Mouse (Mus musculus) forebrain, embryonic 11.5 days (tissue): ENCODE measurements around the gene Lrrc3c. TPM values are rescaled to one million over a fixed set of nuclear protein-coding genes. Genes with fewer than 3 reads are reported as not detected.
"Not testable (repeated sequence)": the region's sequence is repeated elsewhere in the genome, so short reads cannot be mapped to it uniquely, and the experiment has no call there.

Experiments
- ATAC-seq: fragments of 200-750 bp; cut with Nextera tagmentation; replicated peaks from 2 replicates; pipeline ENCODE4 v1.8.0; 2017; ENCODE audit warnings: moderate TSS enrichment; ENCODE audit not compliant: low FRiP score
- DNase-seq: peaks from one replicate; pipeline ENCODE4 v3.0.0-alpha.2; 2017; ENCODE audit warnings: low spot score
- H3K27ac ChIP-seq: fragments of 300-500 bp; sonication (generic); 2 replicates; pipeline ENCODE4 v1.5.1; 2014; ENCODE audit warnings: low read depth, low read length
- H3K27me3 ChIP-seq: fragments of 300-500 bp; sonication (generic); 2 replicates; pipeline ENCODE4 v1.6.1; 2014; ENCODE audit warnings: mild to moderate bottlenecking, low read length, mixed read lengths; ENCODE audit not compliant: control insufficient read depth, insufficient read depth
- H3K36me3 ChIP-seq: fragments of 300-500 bp; sonication (generic); 2 replicates; pipeline ENCODE4 v1.6.1; 2014; ENCODE audit warnings: mild to moderate bottlenecking, low read length, moderate library complexity, mixed read lengths; ENCODE audit not compliant: control insufficient read depth, insufficient read depth
- H3K4me1 ChIP-seq: fragments of 300-500 bp; sonication (generic); replicated peaks from 2 replicates; pipeline ENCODE4 v1.6.1; 2014; ENCODE audit warnings: low read length, mixed read lengths; ENCODE audit not compliant: control insufficient read depth, insufficient read depth
- H3K4me2 ChIP-seq: fragments of 300-500 bp; sonication (generic); 2 replicates; pipeline ENCODE4 v1.6.1; 2014; ENCODE audit warnings: low read depth, mild to moderate bottlenecking, low read length, moderate library complexity, mixed read lengths; ENCODE audit not compliant: severe bottlenecking
- H3K4me3 ChIP-seq: fragments of 300-500 bp; sonication (generic); 2 replicates; pipeline ENCODE4 v1.5.1; 2014; ENCODE audit warnings: low read depth, low read length
- H3K9ac ChIP-seq: fragments of 300-500 bp; sonication (generic); 2 replicates; pipeline ENCODE4 v1.6.1; 2014; ENCODE audit warnings: low read length
- H3K9me3 ChIP-seq: fragments of 300-500 bp; sonication (generic); 2 replicates; pipeline ENCODE4 v1.6.1; 2016; ENCODE audit warnings: low read length, mixed read lengths; ENCODE audit not compliant: control insufficient read depth
- WGBS: fragments of 180-500 bp; shearing (Covaris S2); extraction: QIAGEN DNeasy Blood & Tissue Kit; methylation state at CpG from one replicate; pipeline ENCODE4 v1.1.7; 2014; 5-methylcytosine and 5-hydroxymethylcytosine counted together
- polyA plus RNA-seq: library from polyadenylated mRNA; unstranded; fragments of >200 nt; fragmentation: Nextera tagmentation; extraction: Ambion mirVana; gene quantifications from 2 replicates; pipeline ENCODE4 v1.2.1, GENCODE M21; 2014

The Lrrc3c gene
- polyA plus RNA-seq, 1 experiment from 2014 or later, result not detected

- no peak overlapping the region for H3K27ac ChIP-seq
- DNase-seq (no peak), ATAC-seq (no peak)
- 96% methylated on average over 3 of the region's 3 CpGs for whole genome bisulfite sequencing
- no peaks in the 10 kb centered on the region for H3K4me1 ChIP-seq
- H3K4me3 ChIP-seq, result no peak overlapping the region
- no peak overlapping the region for H3K9ac ChIP-seq
- no peaks in the 10 kb centered on the region for H3K9me3 ChIP-seq
- H3K36me3 ChIP-seq, result no peaks in the 10 kb centered on the region
- no peak overlapping the region for H3K4me2 ChIP-seq
- no peaks in the 10 kb centered on the region for H3K27me3 ChIP-seq
Measured at GRCm38 (mm10) chr11:98628706-98629105, 30.6 kb downstream of the Lrrc3c start.

- Histone ChIP-seq H3K9ac (no peak overlapping the region), H3K9me3 (no peaks in the 10 kb centered on the region), H3K4me2 (no peak overlapping the region), H3K27ac (no peak overlapping the region), H3K4me1 (no peaks in the 10 kb centered on the region), H3K36me3 (no peaks in the 10 kb centered on the region), H3K27me3 (no peaks in the 10 kb centered on the region), H3K4me3 (no peak overlapping the region)
- ATAC-seq (no peak), DNase-seq (no peak)
- WGBS, result 89% methylated on average over 5 of the region's 5 CpGs
Measured at GRCm38 (mm10) chr11:98630646-98631045, 32.6 kb downstream of the Lrrc3c start.

- 36% methylated on average over 10 of the region's 10 CpGs for WGBS
- not testable (repeated sequence) for H3K9me3 ChIP-seq, H3K36me3 ChIP-seq, H3K4me1 ChIP-seq, H3K27ac ChIP-seq, H3K4me3 ChIP-seq, H3K27me3 ChIP-seq, H3K4me2 ChIP-seq, H3K9ac ChIP-seq, ATAC-seq
- peak; percentile 54 for DNase-seq
Measured at GRCm38 (mm10) chr11:98635312-98635970, 37.4 kb downstream of the Lrrc3c start.

- Histone ChIP-seq H3K9ac (no peak overlapping the region), H3K4me3 (no peak overlapping the region), H3K9me3 (no peaks in the 10 kb centered on the region), H3K27me3 (no peaks in the 10 kb centered on the region; the same call in 1 of the 2 replicates), H3K4me2 (no peak overlapping the region), H3K27ac (no peak overlapping the region), H3K36me3 (no peaks in the 10 kb centered on the region), H3K4me1 (no peaks in the 10 kb centered on the region)
- no peak for DNase-seq
- ATAC-seq, result no peak
- 88% methylated on average over 1 of the region's 1 CpGs for WGBS
Measured at GRCm38 (mm10) chr11:98637501-98637900, 39.4 kb downstream of the Lrrc3c start.

- ATAC-seq, result no peak
- no peak for DNase-seq
- no peaks in the 10 kb centered on the region for H3K36me3 ChIP-seq
- H3K9me3 ChIP-seq, result no peaks in the 10 kb centered on the region
- WGBS, result 75% methylated on average over 5 of the region's 5 CpGs
- H3K4me2 ChIP-seq, result no peak overlapping the region
- H3K4me1 ChIP-seq, result no peaks in the 10 kb centered on the region
- H3K27me3 ChIP-seq, result no peaks in the 10 kb centered on the region; the same call in 1 of the 2 replicates
- no peak overlapping the region for H3K4me3 ChIP-seq
- H3K27ac ChIP-seq, result no peak overlapping the region
- H3K9ac ChIP-seq, result no peak overlapping the region
Measured at GRCm38 (mm10) chr11:98640091-98640490, 42.0 kb downstream of the Lrrc3c start.

GRCm38 (mm10) chr11:98644757-98645156 is 46.7 kb downstream of the Lrrc3c start:
- Histone ChIP-seq H3K27ac (no peak overlapping the region), H3K36me3 (no peaks in the 10 kb centered on the region), H3K27me3 (no peaks in the 10 kb centered on the region; the same call in 1 of the 2 replicates), H3K9me3 (no peaks in the 10 kb centered on the region), H3K4me3 (no peak overlapping the region), H3K4me2 (no peak overlapping the region), H3K9ac (no peak overlapping the region), H3K4me1 (no peaks in the 10 kb centered on the region)
- DNase-seq (no peak), ATAC-seq (no peak)
- 87% methylated on average over 3 of the region's 3 CpGs for WGBS

- Histone ChIP-seq H3K4me1 (no peaks in the 10 kb centered on the region), H3K27ac (no peak overlapping the region), H3K9me3 (no peaks in the 10 kb centered on the region), H3K4me2 (no peak overlapping the region), H3K27me3 (no peaks in the 10 kb centered on the region; the same call in 1 of the 2 replicates), H3K36me3 (no peaks in the 10 kb centered on the region), H3K4me3 (no peak overlapping the region), H3K9ac (no peak overlapping the region)
- WGBS, result 84% methylated on average over 2 of the region's 2 CpGs
- DNase-seq (no peak), ATAC-seq (no peak)
Measured at GRCm38 (mm10) chr11:98645946-98646345, 47.9 kb downstream of the Lrrc3c start.

GRCm38 (mm10) chr11:98646459-98646858 is 48.4 kb downstream of the Lrrc3c start, which contains the start of gene Gsdma2:
TSS of gene Gsdma2 (plus strand) at chr11:98646759.
- no peaks in the 10 kb centered on the region for H3K9me3 ChIP-seq
- no peak within 1 kb of the TSS for H3K4me2 ChIP-seq
- H3K4me1 ChIP-seq, result no peaks in the 10 kb centered on the region
- no peak within 1 kb of the TSS for H3K9ac ChIP-seq
- no peaks in the 10 kb centered on the region; the same call in 1 of the 2 replicates for H3K27me3 ChIP-seq
- no peak for DNase-seq
- H3K4me3 ChIP-seq, result no peak within 1 kb of the TSS
- WGBS, result 76% methylated on average over 2 of the region's 2 CpGs
- H3K27ac ChIP-seq, result no peak within 1 kb of the TSS
- ATAC-seq, result no peak
- H3K36me3 ChIP-seq, result no peaks in the 10 kb centered on the region
